Mouse (Mus musculus): ENCODE measurements around the gene Cyp26a1. TPM values are rescaled to one million over a fixed set of nuclear protein-coding genes. Genes with fewer than 3 reads are reported as not detected.

The Cyp26a1 gene
- polyA plus RNA-seq, 1 experiment from 2014 or later = 0.70 TPM

DNA sequence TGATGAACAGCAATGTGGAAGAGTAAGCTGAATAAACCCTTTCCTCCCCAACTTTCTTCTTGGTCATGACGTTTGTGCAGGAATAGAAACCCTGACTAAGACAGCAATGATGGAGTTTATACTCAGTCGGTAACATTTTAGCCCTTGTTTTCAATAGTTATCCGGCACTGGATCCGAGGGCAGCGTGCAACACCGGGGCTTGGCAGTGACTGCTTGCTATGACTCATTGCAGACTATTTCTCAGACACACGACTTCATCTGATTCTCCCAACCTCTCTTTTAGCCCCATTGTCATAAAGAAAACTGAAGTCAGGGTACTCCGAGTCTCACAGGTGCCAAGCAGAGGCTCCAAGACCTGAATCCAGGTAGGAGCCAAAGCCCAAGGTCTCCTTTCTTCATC is 37.8 kb downstream of the Cyp26a1 start:
- WGBS = 76% methylated on average over 8 of the region's 8 CpGs
- H3K27ac ChIP-seq (ENCODE audit: poor library complexity, severe bottlenecking) = no peak overlapping the region
- H3K9ac ChIP-seq = no peak overlapping the region
- no peaks in the 10 kb centered on the region for H3K27me3 ChIP-seq (replicated peaks)
- no peak overlapping the region for H3K4me2 ChIP-seq
- no peak overlapping the region for H3K4me3 ChIP-seq
- no peaks in the 10 kb centered on the region for H3K4me1 ChIP-seq (replicated peaks)
- H3K36me3 ChIP-seq = no peaks in the 10 kb centered on the region
- ATAC-seq (ENCODE audit: insufficient number of reproducible peaks, low FRiP score) = no peak
- H3K9me3 ChIP-seq (replicated peaks) = 0 out of 2 replicates have a peak, but pooled peaks cover 3% of the 10 kb centered on the region

DNA sequence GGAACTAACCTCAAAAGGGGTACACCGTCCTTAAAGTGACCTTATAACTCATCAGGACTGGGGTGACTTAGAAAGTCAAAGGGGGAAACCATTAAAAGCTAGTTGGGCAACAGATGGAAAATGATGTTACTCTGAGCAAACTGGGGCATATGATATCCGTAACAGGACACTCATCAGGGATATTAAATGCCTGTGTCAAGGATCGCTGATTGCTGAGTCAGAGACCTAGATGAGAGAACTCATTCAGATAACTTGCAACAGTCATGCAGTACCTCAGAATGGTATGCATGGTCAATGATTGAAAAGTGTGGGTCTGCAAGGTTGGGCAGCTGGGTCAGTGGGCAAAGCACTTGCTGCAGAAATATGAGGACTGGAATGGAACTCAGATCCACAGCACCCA is 41.0 kb downstream of the Cyp26a1 start:
- Histone ChIP-seq H3K36me3 (no peaks in the 10 kb centered on the region), H3K4me2 (no peak overlapping the region), H3K4me3 (no peak overlapping the region), H3K4me1 (replicated peaks) (no peaks in the 10 kb centered on the region), H3K27ac (ENCODE audit: poor library complexity, severe bottlenecking) (no peak overlapping the region), H3K27me3 (replicated peaks) (no peaks in the 10 kb centered on the region), H3K9ac (no peak overlapping the region), H3K9me3 (replicated peaks) (no peaks in the 10 kb centered on the region)
- 83% methylated on average over 3 of the region's 3 CpGs for WGBS
- no peak for ATAC-seq (ENCODE audit: insufficient number of reproducible peaks, low FRiP score)

GRCm38 (mm10) chr19:37740043-37740442 is 42.4 kb downstream of the Cyp26a1 start:
- H3K4me1 ChIP-seq (replicated peaks) = no peaks in the 10 kb centered on the region
- H3K27ac ChIP-seq (ENCODE audit: poor library complexity, severe bottlenecking) = no peak overlapping the region
- WGBS = 45% methylated on average over 7 of the region's 7 CpGs

More at GRCm38 (mm10) chr19:37740043-37740442, 42.4 kb downstream of the Cyp26a1 start:
- no peaks in the 10 kb centered on the region for H3K9me3 ChIP-seq (replicated peaks)
- no peak overlapping the region for H3K9ac ChIP-seq
- no peak for ATAC-seq (ENCODE audit: insufficient number of reproducible peaks, low FRiP score)
- H3K4me2 ChIP-seq = no peak overlapping the region
- H3K36me3 ChIP-seq = no peaks in the 10 kb centered on the region
- no peaks in the 10 kb centered on the region for H3K27me3 ChIP-seq (replicated peaks)
- no peak overlapping the region for H3K4me3 ChIP-seq

Other genes with a start within 250 kb of the Cyp26a1 start
- 21.7 and 21.8 TPM in 2 replicates for gene Exoc6, start 147.4 kb upstream of the Cyp26a1 start, polyA plus RNA-seq (2016; fragmentation: Nextera tagmentation; extraction: Ambion mirVana)
- not detected in 2 replicates for gene Cyp26c1, start 12.2 kb upstream of the Cyp26a1 start, polyA plus RNA-seq (2016; fragmentation: Nextera tagmentation; extraction: Ambion mirVana)